Mouse (Mus musculus) liver, adult 2 months (tissue): ENCODE results near the gene Tmem79.

Source experiments
- CTCF ChIP-seq: fragments of 200-500 bp; IDR thresholded peaks from 2 replicates; pipeline ENCODE4 v1.5.1; 2011; ENCODE audit warnings: low read depth, low read length, control low read depth
- POLR2A ChIP-seq: fragments of 200-500 bp; IDR thresholded peaks from 2 replicates; pipeline ENCODE4 v1.6.1; 2011; ENCODE audit warnings: low read length, control low read depth; ENCODE audit not compliant: insufficient read depth; ENCODE audit errors: extremely low read depth

- TF ChIP-seq CTCF: no peak
- no peak for TF ChIP-seq POLR2A
Measured at GRCm38 (mm10) chr3:88337367-88338020, 1.5 kb upstream of the Tmem79 start.
